Mouse (Mus musculus): Measurements from ENCODE around the gene Nxn.

Gene Nxn

GRCm38 (mm10) chr11:76303368-76303767, 95.6 kb downstream of the Nxn start:
- CTCF ChIA-PET: no interaction called here

- CTCF ChIA-PET: no interaction called here
Measured at GRCm38 (mm10) chr11:76300862-76301261, 98.1 kb downstream of the Nxn start.

- CTCF ChIA-PET: no interaction called here
Measured at GRCm38 (mm10) chr11:76298457-76299000, 100.4 kb downstream of the Nxn start.

GRCm38 (mm10) chr11:76297252-76297651, 101.7 kb downstream of the Nxn start:
- CTCF ChIA-PET: no interaction called here

GRCm38 (mm10) chr11:76294836-76295235, 104.1 kb downstream of the Nxn start:
- CTCF ChIA-PET: no interaction called here

- CTCF ChIA-PET: no interaction called here
Measured at GRCm38 (mm10) chr11:76294078-76294477, 104.9 kb downstream of the Nxn start.

GRCm38 (mm10) chr11:76292831-76293230, 106.1 kb downstream of the Nxn start:
- CTCF ChIA-PET: no interaction called here

GRCm38 (mm10) chr11:76292398-76292797, 106.5 kb downstream of the Nxn start:
- CTCF ChIA-PET: no interaction called here

GRCm38 (mm10) chr11:76291960-76292359, 107.0 kb downstream of the Nxn start:
- CTCF ChIA-PET: no interaction called here

GRCm38 (mm10) chr11:76290367-76290766, 108.6 kb downstream of the Nxn start:
- CTCF ChIA-PET: no interaction called here

- CTCF ChIA-PET: no interaction called here
Measured at GRCm38 (mm10) chr11:76288645-76289044, 110.3 kb downstream of the Nxn start.

GRCm38 (mm10) chr11:76287301-76287700, 111.6 kb downstream of the Nxn start:
- CTCF ChIA-PET: no interaction called here

- CTCF ChIA-PET: no interaction called here
Measured at GRCm38 (mm10) chr11:76286534-76287126, 112.3 kb downstream of the Nxn start.

GRCm38 (mm10) chr11:76285431-76286075, 113.4 kb downstream of the Nxn start:
- CTCF ChIA-PET: no interaction called here

GRCm38 (mm10) chr11:76283841-76284240, 115.1 kb downstream of the Nxn start:
- CTCF ChIA-PET: no interaction called here

GRCm38 (mm10) chr11:76279971-76280370, 119.0 kb downstream of the Nxn start:
- CTCF ChIA-PET: interaction anchor here (0.6 kb wide), 1 partner anchor 32 kb away, joined by 4 read pairs; no protein-coding TSS in a partner anchor

GRCm38 (mm10) chr11:76278960-76279852, 119.7 kb downstream of the Nxn start:
- CTCF ChIA-PET: interaction anchor here (0.6 kb wide), 2 partner anchors 31 to 746 kb away, joined by 4 to 13 read pairs; no protein-coding TSS in a partner anchor

GRCm38 (mm10) chr11:76272440-76272839, 126.5 kb downstream of the Nxn start:
- CTCF ChIA-PET: interaction anchor here (0.7 kb wide), 1 partner anchor 19 kb away, joined by 9 read pairs; no protein-coding TSS in a partner anchor

- CTCF ChIA-PET: interaction anchor here (0.6 kb wide), 1 partner anchor 59 kb away, joined by 3 read pairs; no protein-coding TSS in a partner anchor
Measured at GRCm38 (mm10) chr11:76268521-76269065, 130.3 kb downstream of the Nxn start.

- CTCF ChIA-PET: interaction anchor here (0.6 kb wide), 2 partner anchors 60 to 417 kb away, joined by 3 to 4 read pairs; no protein-coding TSS in a partner anchor
Measured at GRCm38 (mm10) chr11:76268001-76268459, 130.9 kb downstream of the Nxn start.

- CTCF ChIA-PET: interaction anchor here (0.6 kb wide), 1 partner anchor 416 kb away, joined by 4 read pairs; no protein-coding TSS in a partner anchor
Measured at GRCm38 (mm10) chr11:76267550-76267949, 131.4 kb downstream of the Nxn start.
